Mouse (Mus musculus) heart, postnatal 0 days (tissue): Measurements from ENCODE around the gene Cachd1. TPM values are rescaled to one million over a fixed set of nuclear protein-coding genes. Genes with fewer than 3 reads are reported as not detected.

Source experiments
- ATAC-seq: fragments of 200-750 bp; cut with Nextera tagmentation; 2 replicates; pipeline ENCODE4 v1.8.0; 2017; ENCODE audit warnings: low read depth, moderate number of reproducible peaks, moderate library complexity; ENCODE audit not compliant: insufficient read depth
- DNase-seq: peaks from one replicate; pipeline ENCODE4 v3.0.0-alpha.2; 2016; ENCODE audit warnings: low spot score
- H3K27ac ChIP-seq: fragments of 300-500 bp; sonication (generic); 2 replicates; pipeline ENCODE4 v1.5.1; 2014; ENCODE audit warnings: low read depth, mild to moderate bottlenecking
- H3K27me3 ChIP-seq: fragments of 300-500 bp; sonication (generic); 2 replicates; pipeline ENCODE4 v1.6.1; 2014; ENCODE audit warnings: low read length, mixed read lengths; ENCODE audit not compliant: control insufficient read depth, insufficient read depth
- H3K36me3 ChIP-seq: fragments of 300-500 bp; sonication (generic); replicated peaks from 2 replicates; pipeline ENCODE4 v1.6.1; 2014; ENCODE audit warnings: low read length, mixed read lengths; ENCODE audit not compliant: control insufficient read depth, insufficient read depth
- H3K4me1 ChIP-seq: fragments of 300-500 bp; sonication (generic); 2 replicates; pipeline ENCODE4 v1.6.1; 2014; ENCODE audit warnings: antibody characterized with exemption; ENCODE audit not compliant: control insufficient read depth, insufficient read depth
- H3K4me2 ChIP-seq: fragments of 300-500 bp; sonication (generic); 2 replicates; pipeline ENCODE4 v1.6.1; 2014; ENCODE audit warnings: low read depth, mild to moderate bottlenecking, low read length, moderate library complexity
- H3K4me3 ChIP-seq: fragments of 300-500 bp; sonication (generic); 2 replicates; pipeline ENCODE4 v1.5.1; 2014; ENCODE audit warnings: low read depth, low read length
- H3K9ac ChIP-seq: fragments of 300-500 bp; sonication (generic); replicated peaks from 2 replicates; pipeline ENCODE4 v1.6.1; 2014; ENCODE audit warnings: low read depth, low read length, mixed read lengths
- H3K9me3 ChIP-seq: fragments of 300-500 bp; sonication (generic); replicated peaks from 2 replicates; pipeline ENCODE4 v1.6.1; 2016; ENCODE audit warnings: low read length; ENCODE audit not compliant: control insufficient read depth
- CTCF ChIP-seq: IDR thresholded peaks from 2 replicates; pipeline ENCODE4 v1.5.1; 2016; ENCODE audit warnings: antibody characterized with exemption, control low read depth, low read depth
- EP300 ChIP-seq: IDR thresholded peaks from 2 replicates; pipeline ENCODE4 v1.6.1; 2016; ENCODE audit warnings: antibody characterized with exemption, low read depth
- WGBS: fragments of 180-500 bp; shearing (Covaris S2); extraction: QIAGEN DNeasy Blood & Tissue Kit; methylation state at CpG from one replicate; pipeline ENCODE4 v1.1.7; 2014; 5-methylcytosine and 5-hydroxymethylcytosine counted together
- polyA plus RNA-seq: library from polyadenylated mRNA; unstranded; fragments of >200 nt; fragmentation: Nextera tagmentation; extraction: Ambion mirVana; gene quantifications from 2 replicates; pipeline ENCODE4 v1.2.1, GENCODE M21; 2015
- total RNA-seq: library from RNA; depleted of rRNA; stranded (reverse); fragments of >200 nt; gene quantifications from 2 replicates; pipeline ENCODE4 v1.2.3, GENCODE M21; 2014; ENCODE audit warnings: low replicate concordance

Cachd1 gene
- total and polyA plus RNA-seq, 2 experiments from 2014 or later, result 3.1 to 11.3 TPM

DNA sequence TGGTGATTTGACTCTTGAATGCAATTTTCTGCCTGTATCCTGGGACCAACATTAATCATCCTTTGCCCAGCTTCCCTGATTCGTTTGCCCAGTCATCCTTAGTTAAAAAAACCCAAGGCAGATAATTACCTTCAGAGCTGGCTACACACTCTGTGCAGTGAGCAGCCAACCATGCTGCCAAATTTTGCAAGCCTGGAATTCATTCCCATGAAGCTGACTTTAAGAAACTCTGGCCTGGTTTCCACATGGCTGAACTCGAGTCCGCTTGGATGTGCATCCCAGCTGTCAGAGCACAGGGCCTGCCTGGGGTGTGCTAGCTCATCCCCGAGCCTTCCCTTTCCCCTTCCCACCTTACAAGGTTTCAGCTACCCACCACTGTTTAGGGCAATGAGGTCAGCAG lies 214.5 kb downstream of the Cachd1 start:
- no peak overlapping the region for H3K4me2 ChIP-seq
- H3K36me3 ChIP-seq, result peaks cover 56% of the 10 kb centered on the region
- H3K27me3 ChIP-seq, result no peaks in the 10 kb centered on the region
- no peak overlapping the region for H3K4me3 ChIP-seq
- H3K9me3 ChIP-seq, result no peaks in the 10 kb centered on the region
- no peak for ATAC-seq
- TF ChIP-seq EP300, result no peak
- no peak overlapping the region for H3K27ac ChIP-seq
- DNase-seq, result no peak
- H3K4me1 ChIP-seq, result no peaks in the 10 kb centered on the region
- 64% methylated on average over 4 of the region's 4 CpGs for WGBS
- no peak overlapping the region for H3K9ac ChIP-seq

DNA sequence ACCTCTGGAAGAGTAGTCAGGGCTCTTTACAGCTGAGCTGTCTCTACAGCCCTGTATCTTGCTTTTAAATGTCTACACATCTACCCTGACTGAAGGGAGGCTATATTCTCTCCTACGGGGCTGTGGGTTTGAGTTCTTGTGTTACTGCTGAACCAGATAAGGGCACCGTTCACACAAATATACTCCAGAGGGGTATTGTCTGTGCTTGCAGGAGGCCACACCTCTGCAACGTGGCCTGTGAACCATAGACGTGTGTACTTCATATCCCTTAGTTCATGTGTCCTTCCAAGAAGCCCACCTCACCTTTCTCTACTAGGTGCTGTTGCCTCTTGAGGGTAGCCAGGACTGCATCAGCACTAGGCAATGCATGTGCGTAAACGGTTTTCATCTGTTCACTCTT lies 215.6 kb downstream of the Cachd1 start:
- H3K4me1 ChIP-seq, result no peaks in the 10 kb centered on the region
- 72% methylated on average over 6 of the region's 6 CpGs for WGBS
- peaks cover 48% of the 10 kb centered on the region for H3K36me3 ChIP-seq
- H3K27ac ChIP-seq, result no peak overlapping the region
- H3K9ac ChIP-seq, result no peak overlapping the region
- no peak overlapping the region for H3K4me3 ChIP-seq
- DNase-seq (no peak), ATAC-seq (no peak)
- H3K27me3 ChIP-seq, result no peaks in the 10 kb centered on the region
- TF ChIP-seq CTCF (no peak), EP300 (no peak)
- no peak overlapping the region for H3K4me2 ChIP-seq
- no peaks in the 10 kb centered on the region for H3K9me3 ChIP-seq

DNA sequence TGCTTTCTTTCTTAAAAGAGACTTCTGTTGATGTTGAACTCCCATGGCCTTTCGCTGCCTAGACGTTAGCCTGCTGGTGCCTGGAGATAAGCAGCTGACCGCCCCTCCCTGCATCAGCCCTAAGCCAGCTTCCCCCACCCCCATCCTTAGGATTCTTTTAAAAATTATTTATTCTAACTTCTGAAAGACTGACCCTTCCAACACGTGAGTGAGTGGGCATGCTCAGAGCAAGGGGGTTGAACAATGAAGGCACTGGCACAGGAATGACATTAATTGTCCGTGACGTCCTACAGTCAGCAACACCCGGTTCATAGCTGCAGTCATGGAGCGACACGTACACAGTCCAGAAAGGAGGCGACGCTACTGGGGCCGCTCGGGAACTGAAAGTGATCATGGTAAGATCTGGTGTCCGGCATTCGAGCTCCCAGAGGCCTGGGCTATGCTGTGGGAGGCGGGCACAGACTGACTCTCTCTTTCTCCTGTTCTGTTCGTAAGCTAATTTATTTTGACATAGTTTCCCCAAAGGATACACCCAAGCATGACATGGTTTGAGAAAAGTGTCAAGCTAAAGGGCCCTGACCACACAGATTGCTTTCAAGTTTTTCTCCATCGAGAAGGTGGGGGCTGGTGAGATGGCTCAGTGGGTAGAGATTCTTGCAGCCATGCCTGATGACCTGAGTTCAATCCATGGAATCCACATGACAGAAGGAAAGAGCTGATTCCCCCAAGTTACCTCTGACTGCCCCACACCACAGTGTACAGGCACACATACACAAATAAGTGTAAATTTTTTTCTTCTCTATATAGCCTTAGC lies 218.2 kb downstream of the Cachd1 start:
- no peak overlapping the region for H3K4me2 ChIP-seq
- H3K27me3 ChIP-seq, result no peaks in the 10 kb centered on the region
- H3K36me3 ChIP-seq, result peaks cover 40% of the 10 kb centered on the region
- no peak for TF ChIP-seq EP300
- no peak for TF ChIP-seq CTCF
- 58% methylated on average over 18 of the region's 18 CpGs for WGBS
- ATAC-seq (peak; percentile 33; the same call in 1 of the 2 replicates), DNase-seq (peak; percentile 16)
- no peak overlapping the region for H3K27ac ChIP-seq
- H3K4me1 ChIP-seq, result no peaks in the 10 kb centered on the region
- H3K9me3 ChIP-seq, result no peaks in the 10 kb centered on the region
- H3K4me3 ChIP-seq, result no peak overlapping the region
- no peak overlapping the region for H3K9ac ChIP-seq

DNA sequence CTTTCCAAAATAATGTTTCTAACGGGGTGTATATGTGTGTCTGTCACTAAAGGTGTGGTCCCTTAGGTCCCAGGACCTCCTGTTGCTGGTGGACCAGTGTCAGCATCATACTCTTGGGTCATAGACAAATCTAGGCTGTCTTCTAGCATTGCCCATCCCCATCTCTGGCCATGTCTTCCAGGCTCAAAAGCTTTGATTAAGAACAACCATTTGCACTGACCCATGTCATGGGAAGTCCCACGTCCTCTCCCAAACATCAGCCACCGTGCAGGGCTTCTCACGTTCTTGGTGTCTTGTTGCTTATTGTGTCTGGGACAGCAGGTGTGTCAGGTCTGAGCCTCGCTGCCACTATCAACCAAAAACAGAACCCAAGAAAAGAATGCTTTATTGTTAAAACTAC lies 219.1 kb downstream of the Cachd1 start:
- no peak overlapping the region for H3K4me2 ChIP-seq
- H3K27me3 ChIP-seq, result no peaks in the 10 kb centered on the region
- no peaks in the 10 kb centered on the region for H3K9me3 ChIP-seq
- no peak overlapping the region for H3K27ac ChIP-seq
- H3K4me3 ChIP-seq, result no peak overlapping the region
- H3K36me3 ChIP-seq, result peaks cover 31% of the 10 kb centered on the region
- no peak overlapping the region for H3K9ac ChIP-seq
- ATAC-seq, result no peak
- 90% methylated on average over 5 of the region's 5 CpGs for WGBS
- TF ChIP-seq CTCF (no peak), EP300 (no peak)
- no peak for DNase-seq
- H3K4me1 ChIP-seq, result no peaks in the 10 kb centered on the region

DNA sequence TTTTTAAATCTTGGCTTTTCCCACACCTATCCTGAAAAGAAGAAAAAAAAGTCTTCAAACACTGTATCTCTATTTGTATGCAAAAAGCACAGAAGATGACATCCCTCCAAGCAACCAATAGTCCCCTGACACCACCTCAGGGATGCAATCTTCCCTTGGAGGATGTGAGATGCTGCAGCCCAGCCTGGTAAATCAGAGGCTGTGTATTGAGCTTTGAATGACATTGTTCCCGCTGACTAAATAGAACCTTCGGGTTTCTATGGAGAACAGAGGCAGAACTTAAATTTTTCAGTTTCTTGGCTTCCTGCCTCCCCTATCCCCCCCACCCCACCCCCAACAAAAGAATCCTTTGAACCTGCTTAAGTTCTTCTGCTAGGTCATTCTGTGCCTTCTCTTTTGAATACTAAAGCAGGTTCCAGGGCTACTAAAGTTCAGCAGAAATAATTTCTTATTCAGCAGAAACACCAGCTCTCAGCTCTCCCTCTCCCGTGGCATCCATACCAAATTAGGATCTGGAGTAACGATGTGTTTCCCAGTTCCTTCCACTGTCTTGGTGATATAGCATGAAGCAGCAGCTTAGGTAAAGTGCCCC lies 219.7 kb downstream of the Cachd1 start:
- WGBS, result 83% methylated on average over 4 of the region's 4 CpGs
- H3K4me3 ChIP-seq, result no peak overlapping the region
- DNase-seq (no peak), ATAC-seq (no peak)
- H3K27me3 ChIP-seq, result no peaks in the 10 kb centered on the region
- TF ChIP-seq CTCF (no peak), EP300 (no peak)
- H3K27ac ChIP-seq, result no peak overlapping the region
- no peak overlapping the region for H3K4me2 ChIP-seq
- no peaks in the 10 kb centered on the region for H3K9me3 ChIP-seq
- H3K36me3 ChIP-seq, result peaks cover 26% of the 10 kb centered on the region
- H3K9ac ChIP-seq, result no peak overlapping the region
- H3K4me1 ChIP-seq, result no peaks in the 10 kb centered on the region

DNA sequence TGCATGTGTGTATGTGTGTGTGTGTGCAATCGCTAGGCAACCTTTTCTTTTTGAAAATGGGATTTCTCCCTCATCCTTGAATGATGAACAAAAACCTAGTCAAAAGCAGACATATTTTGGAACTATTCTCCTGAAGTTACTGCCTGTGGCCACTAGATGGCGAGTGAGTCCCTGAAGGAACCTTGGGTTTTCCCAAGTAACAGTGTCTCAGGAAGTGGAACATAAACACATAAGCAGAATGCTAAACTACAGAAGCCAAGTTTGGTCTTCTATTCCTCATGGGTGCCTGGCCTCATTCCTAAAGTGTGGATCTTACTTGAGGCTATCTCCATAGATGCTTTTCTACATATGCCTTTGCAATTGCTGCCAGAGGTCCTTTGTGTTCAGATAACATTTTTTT lies 221.7 kb downstream of the Cachd1 start:
- no peak overlapping the region for H3K4me3 ChIP-seq
- ATAC-seq (no peak), DNase-seq (peak; percentile 57)
- no peaks in the 10 kb centered on the region for H3K27me3 ChIP-seq
- no peak overlapping the region for H3K4me2 ChIP-seq
- H3K9ac ChIP-seq, result no peak overlapping the region
- peaks cover 21% of the 10 kb centered on the region for H3K36me3 ChIP-seq
- H3K9me3 ChIP-seq, result no peaks in the 10 kb centered on the region
- 13% methylated on average over 2 of the region's 2 CpGs for WGBS
- H3K27ac ChIP-seq, result no peak overlapping the region
- H3K4me1 ChIP-seq, result no peaks in the 10 kb centered on the region
- peak; percentile 89 for TF ChIP-seq CTCF
- TF ChIP-seq EP300, result no peak
